Mouse (Mus musculus): ENCODE results near the gene Elk3. TPM values are rescaled to one million over a fixed set of nuclear protein-coding genes. Genes with fewer than 3 reads are reported as not detected.

Elk3 gene
- total RNA-seq, 1 experiment, result 15.7 TPM

DNA sequence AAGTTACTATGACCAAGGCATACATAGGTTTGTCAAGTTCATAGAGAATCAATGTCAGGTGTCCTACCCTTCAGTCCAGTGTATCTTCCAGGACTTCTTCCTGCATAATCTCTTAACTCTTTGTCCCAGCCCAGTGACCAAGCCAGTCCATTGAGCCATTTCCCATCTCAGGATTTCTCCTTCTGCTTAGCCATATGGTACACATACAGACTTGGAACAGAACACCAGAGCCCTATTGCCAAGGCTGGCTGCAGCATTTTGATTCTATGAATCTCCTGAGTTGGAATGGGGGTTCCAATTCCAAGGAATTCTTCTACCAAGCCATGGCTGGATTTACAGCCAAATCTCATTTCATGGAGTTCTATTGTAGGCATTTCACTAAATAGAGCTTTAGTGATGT, 10.8 kb upstream of the Elk3 start:
- Histone ChIP-seq H3K4me1 (ENCODE audit: control insufficient read depth in 2 of 2, insufficient read depth in 2 of 2, low read length in 2 of 2, poor library complexity in 1 of 2) (peaks cover 6 to 14% of the 10 kb centered on the region in 2 experiments; a peak in 3 of 4 replicates), H3K4me3 (ENCODE audit: insufficient read depth in 1 of 2, low read depth in 1 of 2, low read length in 2 of 2, poor library complexity in 1 of 2, severe bottlenecking in 1 of 2) (no peak overlapping the region), H3K9ac (ENCODE audit: insufficient read depth, low read depth, low read length, poor library complexity, severe bottlenecking) (no peak overlapping the region), H3K27ac (ENCODE audit: insufficient read depth, low read depth, low read length, poor library complexity, severe bottlenecking) (no peak overlapping the region), H3K9me3 (ENCODE audit: control insufficient read depth, insufficient read depth, low read depth, low read length) (no peaks in the 10 kb centered on the region), H3K36me3 (ENCODE audit: control insufficient read depth, insufficient read depth, low read length, poor library complexity, severe bottlenecking) (no peaks in the 10 kb centered on the region)
- no peak for DNase-seq (ENCODE audit: low read depth, low spot score)
- TF ChIP-seq HCFC1 (IDR thresholded peaks at IDR 0.05; ENCODE audit: borderline replicate concordance, insufficient read depth, low read length) (no peak), ZC3H11A (IDR thresholded peaks at IDR 0.05; ENCODE audit: borderline replicate concordance, low read depth, low read length) (no peak), MAFK (IDR thresholded peaks at IDR 0.05; ENCODE audit: insufficient read depth, low read depth, low read length) (no peak), CHD2 (IDR thresholded peaks at IDR 0.05; ENCODE audit: low read depth, low read length) (no peak)
- in situ Hi-C loops (cut with MboI; ENCODE audit: low sequenced_read_pairs in 2 of 2, unreplicated experiment in 2 of 2), result no loop called here

DNA sequence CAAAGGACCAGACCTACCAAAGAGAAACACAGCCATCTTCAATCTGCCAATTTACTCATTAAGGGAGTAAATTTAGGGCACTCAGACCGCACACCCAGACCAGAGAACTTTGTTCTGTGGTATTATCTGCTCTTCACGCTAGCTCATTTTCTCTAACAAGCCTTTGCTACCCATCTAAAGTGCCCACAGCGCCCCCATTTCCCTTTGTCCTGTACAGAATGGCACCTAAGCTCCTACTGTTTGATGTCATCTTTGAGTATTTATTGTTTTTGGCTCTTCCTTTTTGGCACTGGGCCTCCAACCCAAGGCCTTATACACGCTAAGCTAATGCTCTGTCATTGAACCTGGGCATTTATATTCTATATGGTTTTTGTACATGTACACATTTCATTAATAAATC, 9.2 kb upstream of the Elk3 start:
- TF ChIP-seq HCFC1 (IDR thresholded peaks at IDR 0.05; ENCODE audit: borderline replicate concordance, insufficient read depth, low read length), result no peak
- no peak for TF ChIP-seq CHD2 (IDR thresholded peaks at IDR 0.05; ENCODE audit: low read depth, low read length)
- no peak for TF ChIP-seq ZC3H11A (IDR thresholded peaks at IDR 0.05; ENCODE audit: borderline replicate concordance, low read depth, low read length)
- no peak for TF ChIP-seq MAFK (IDR thresholded peaks at IDR 0.05; ENCODE audit: insufficient read depth, low read depth, low read length)
- TF ChIP-seq ZNF384 (IDR thresholded peaks at IDR 0.05; ENCODE audit: low read depth, low read length), result no peak
- in situ Hi-C loops (cut with MboI; ENCODE audit: low sequenced_read_pairs in 2 of 2, unreplicated experiment in 2 of 2), result no loop called here
- Histone ChIP-seq H3K36me3 (ENCODE audit: control insufficient read depth, insufficient read depth, low read length, poor library complexity, severe bottlenecking) (no peaks in the 10 kb centered on the region), H3K4me1 (ENCODE audit: control insufficient read depth in 2 of 2, insufficient read depth in 2 of 2, low read length in 2 of 2, poor library complexity in 1 of 2) (peaks cover 0 to 5% of the 10 kb centered on the region in 2 experiments; a peak in 2 of 4 replicates), H3K9me3 (ENCODE audit: control insufficient read depth, insufficient read depth, low read depth, low read length) (no peaks in the 10 kb centered on the region), H3K4me3 (ENCODE audit: insufficient read depth in 1 of 2, low read depth in 1 of 2, low read length in 2 of 2, poor library complexity in 1 of 2, severe bottlenecking in 1 of 2) (no peak overlapping the region), H3K27ac (ENCODE audit: insufficient read depth, low read depth, low read length, poor library complexity, severe bottlenecking) (no peak overlapping the region), H3K9ac (ENCODE audit: insufficient read depth, low read depth, low read length, poor library complexity, severe bottlenecking) (no peak overlapping the region)
- DNase-seq (ENCODE audit: low read depth, low spot score), result no peak

DNA sequence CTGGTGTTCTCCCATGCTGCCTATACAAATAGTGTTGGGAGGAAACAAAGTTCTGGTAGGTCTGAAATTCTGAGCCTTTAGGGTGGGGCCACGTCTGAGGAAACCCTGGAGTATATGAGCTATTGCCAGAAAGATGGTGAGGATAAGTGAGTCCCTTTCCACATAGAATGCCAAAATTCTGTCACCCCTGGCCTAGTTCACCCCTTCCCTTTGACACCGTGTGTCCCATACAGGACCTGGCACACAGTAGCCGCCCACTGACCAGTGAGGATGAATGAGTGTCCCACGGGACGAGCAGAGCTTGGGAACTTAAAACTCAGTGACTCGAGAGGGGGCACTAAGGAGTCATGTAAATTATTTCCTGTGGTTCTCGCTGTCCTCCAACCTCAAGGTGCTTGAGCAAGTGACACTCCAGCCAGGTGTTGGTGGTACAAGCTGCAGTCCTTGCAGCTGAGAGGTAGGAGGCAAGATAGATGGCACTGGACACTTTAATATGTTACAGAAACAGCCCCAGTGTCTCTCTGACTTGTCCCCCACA, 8.7 kb upstream of the Elk3 start:
- H3K4me1 ChIP-seq (ENCODE audit: control insufficient read depth in 2 of 2, insufficient read depth in 2 of 2, low read length in 2 of 2, poor library complexity in 1 of 2), result peaks cover 0 to 5% of the 10 kb centered on the region in 2 experiments; a peak in 2 of 4 replicates
- no peak overlapping the region for H3K9ac ChIP-seq (ENCODE audit: insufficient read depth, low read depth, low read length, poor library complexity, severe bottlenecking)
- H3K9me3 ChIP-seq (ENCODE audit: control insufficient read depth, insufficient read depth, low read depth, low read length), result no peaks in the 10 kb centered on the region
- H3K4me3 ChIP-seq (ENCODE audit: insufficient read depth in 1 of 2, low read depth in 1 of 2, low read length in 2 of 2, poor library complexity in 1 of 2, severe bottlenecking in 1 of 2), result no peak overlapping the region
- TF ChIP-seq CHD2 (IDR thresholded peaks at IDR 0.05; ENCODE audit: low read depth, low read length) (no peak), ZNF384 (IDR thresholded peaks at IDR 0.05; ENCODE audit: low read depth, low read length) (no peak)
- DNase-seq (ENCODE audit: low read depth, low spot score), result no peak
- H3K36me3 ChIP-seq (ENCODE audit: control insufficient read depth, insufficient read depth, low read length, poor library complexity, severe bottlenecking), result no peaks in the 10 kb centered on the region
- in situ Hi-C loops (cut with MboI; ENCODE audit: low sequenced_read_pairs in 2 of 2, unreplicated experiment in 2 of 2), result no loop called here
- H3K27ac ChIP-seq (ENCODE audit: insufficient read depth, low read depth, low read length, poor library complexity, severe bottlenecking), result no peak overlapping the region

DNA sequence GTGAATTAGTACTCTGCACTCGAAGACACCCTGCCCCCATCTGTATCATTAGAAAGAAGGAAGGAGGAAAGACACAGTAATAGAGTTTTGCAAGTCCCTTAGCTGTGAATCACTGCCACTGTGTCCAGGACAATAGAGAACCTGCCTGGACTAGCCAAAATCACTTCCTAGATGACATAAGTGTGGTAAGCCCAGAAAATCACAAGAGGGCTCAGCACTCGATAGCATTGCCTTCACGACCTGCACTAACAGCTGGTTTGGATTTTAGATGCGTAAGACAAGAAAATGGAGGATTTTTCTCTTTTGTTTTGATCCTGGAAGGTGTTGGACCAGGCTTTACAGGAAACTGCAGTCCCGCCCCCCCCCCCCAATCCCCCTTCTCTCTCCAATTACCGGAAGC, 6.0 kb upstream of the Elk3 start:
- in situ Hi-C loops (cut with MboI; ENCODE audit: low sequenced_read_pairs in 2 of 2, unreplicated experiment in 2 of 2), result no loop called here
- no peak for DNase-seq (ENCODE audit: low read depth, low spot score)
- Histone ChIP-seq H3K4me3 (ENCODE audit: insufficient read depth in 1 of 2, low read depth in 1 of 2, low read length in 2 of 2, poor library complexity in 1 of 2, severe bottlenecking in 1 of 2) (no peak overlapping the region), H3K9ac (ENCODE audit: insufficient read depth, low read depth, low read length, poor library complexity, severe bottlenecking) (no peak overlapping the region), H3K36me3 (ENCODE audit: control insufficient read depth, insufficient read depth, low read length, poor library complexity, severe bottlenecking) (no peaks in the 10 kb centered on the region), H3K4me1 (ENCODE audit: control insufficient read depth in 2 of 2, insufficient read depth in 2 of 2, low read length in 2 of 2, poor library complexity in 1 of 2) (peaks cover 2% of the 10 kb centered on the region in 2 experiments; a peak in 1 of 4 replicates), H3K9me3 (ENCODE audit: control insufficient read depth, insufficient read depth, low read depth, low read length) (no peaks in the 10 kb centered on the region), H3K27ac (ENCODE audit: insufficient read depth, low read depth, low read length, poor library complexity, severe bottlenecking) (no peak overlapping the region; the same call in 1 of the 2 replicates)
- no peak for TF ChIP-seq ZC3H11A (IDR thresholded peaks at IDR 0.05; ENCODE audit: borderline replicate concordance, low read depth, low read length)
- no peak for TF ChIP-seq MAFK (IDR thresholded peaks at IDR 0.05; ENCODE audit: insufficient read depth, low read depth, low read length)
- no peak for TF ChIP-seq ZNF384 (IDR thresholded peaks at IDR 0.05; ENCODE audit: low read depth, low read length)
- no peak for TF ChIP-seq HCFC1 (IDR thresholded peaks at IDR 0.05; ENCODE audit: borderline replicate concordance, insufficient read depth, low read length)
- no peak for TF ChIP-seq CHD2 (IDR thresholded peaks at IDR 0.05; ENCODE audit: low read depth, low read length)

- Histone ChIP-seq H3K9ac (ENCODE audit: insufficient read depth, low read depth, low read length, poor library complexity, severe bottlenecking) (no peak overlapping the region), H3K4me1 (ENCODE audit: control insufficient read depth in 2 of 2, insufficient read depth in 2 of 2, low read length in 2 of 2, poor library complexity in 1 of 2) (peaks cover 5% of the 10 kb centered on the region in 2 experiments; a peak in 1 of 4 replicates), H3K4me3 (ENCODE audit: insufficient read depth in 1 of 2, low read depth in 1 of 2, low read length in 2 of 2, poor library complexity in 1 of 2, severe bottlenecking in 1 of 2) (peak overlapping the region in 1 of 2 experiments; percentile 77; a peak in 3 of 4 replicates), H3K27ac (ENCODE audit: insufficient read depth, low read depth, low read length, poor library complexity, severe bottlenecking) (no peak overlapping the region), H3K9me3 (ENCODE audit: control insufficient read depth, insufficient read depth, low read depth, low read length) (no peaks in the 10 kb centered on the region), H3K36me3 (ENCODE audit: control insufficient read depth, insufficient read depth, low read length, poor library complexity, severe bottlenecking) (no peaks in the 10 kb centered on the region)
- TF ChIP-seq CHD2 (IDR thresholded peaks at IDR 0.05; ENCODE audit: low read depth, low read length) (no peak), HCFC1 (IDR thresholded peaks at IDR 0.05; ENCODE audit: borderline replicate concordance, insufficient read depth, low read length) (no peak), MAFK (IDR thresholded peaks at IDR 0.05; ENCODE audit: insufficient read depth, low read depth, low read length) (no peak), ZC3H11A (IDR thresholded peaks at IDR 0.05; ENCODE audit: borderline replicate concordance, low read depth, low read length) (no peak), ZNF384 (IDR thresholded peaks at IDR 0.05; ENCODE audit: low read depth, low read length) (no peak)
- in situ Hi-C loops (cut with MboI; ENCODE audit: low sequenced_read_pairs in 2 of 2, unreplicated experiment in 2 of 2), result no loop called here
- no peak for DNase-seq (ENCODE audit: low read depth, low spot score)
Observed at GRCm38 (mm10) chr10:93311576-93311975, 641 bp upstream of the Elk3 start.
